Mouse (Mus musculus): ENCODE measurements around the gene Gast.

DNA sequence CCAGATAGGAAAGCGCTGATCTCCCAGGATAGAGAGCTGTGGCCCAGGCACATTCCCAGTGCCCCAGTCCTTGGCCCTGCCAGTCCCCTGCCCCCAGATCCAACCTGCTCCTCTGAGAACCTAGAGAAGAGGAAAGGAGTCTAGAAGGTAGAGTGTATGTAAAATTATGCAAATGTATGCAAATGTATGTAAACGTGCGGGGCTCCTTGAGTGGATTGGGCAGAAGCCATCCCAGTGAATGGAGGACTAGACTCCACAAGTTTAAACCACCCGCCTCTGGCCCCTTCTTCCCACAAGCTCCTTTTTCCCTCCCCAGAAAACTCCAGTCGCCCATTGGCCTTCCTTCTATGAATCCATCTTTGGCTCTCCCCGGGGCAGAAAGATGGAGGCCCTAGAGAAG, 41.3 kb upstream of the Gast start:
- TF ChIP-seq CTCF (IDR thresholded peaks at IDR 0.05; ENCODE audit: low read depth, low read length) (no peak), POLR2AphosphoS5 (IDR thresholded peaks at IDR 0.05; ENCODE audit: insufficient replicate concordance, low read depth, low read length) (no peak), TAL1 (conservative IDR thresholded peaks at IDR 0.05; ENCODE audit: low read depth, low read length) (no peak), GATA1 (IDR thresholded peaks at IDR 0.05; ENCODE audit: borderline replicate concordance, low read length) (no peak)

All from G1E (cell line).